Mouse (Mus musculus) skeletal muscle tissue, adult 2 months (tissue): ENCODE results near the gene Edc4.

Experiments used
- DNase-seq: peaks from one replicate; pipeline ENCODE4 v3.0.0-alpha.2; 2012; ENCODE audit warnings: low read depth, low spot score

The Edc4 gene

DNA sequence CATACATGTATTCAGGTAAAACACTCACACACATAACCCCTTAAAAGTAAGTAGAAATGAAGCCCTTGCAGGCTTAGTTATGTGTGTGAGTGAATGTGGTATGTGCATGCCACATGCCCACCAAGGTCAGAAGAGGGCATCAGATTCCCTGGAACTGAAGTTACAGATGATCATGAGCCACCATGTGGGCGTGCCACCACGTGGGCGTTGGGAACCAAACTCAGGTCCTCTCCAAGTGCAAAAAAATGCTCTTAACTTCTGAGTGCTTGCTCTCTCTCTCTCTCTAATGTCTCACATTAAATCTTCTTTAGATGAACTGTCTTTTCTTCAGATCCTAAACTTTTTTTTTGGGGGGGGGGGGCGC is 57.6 kb downstream of the Edc4 start, which contains the start of gene Psmb10:
Gene Psmb10 (minus strand): TSS at position 139 of the 364 bp plus-strand sequence.
- DNase-seq, result no peak

GRCm38 (mm10) chr8:105942026-105942425 is 61.3 kb downstream of the Edc4 start:
- no peak for DNase-seq

GRCm38 (mm10) chr8:105942542-105942941 is 61.9 kb downstream of the Edc4 start:
- no peak for DNase-seq

DNA sequence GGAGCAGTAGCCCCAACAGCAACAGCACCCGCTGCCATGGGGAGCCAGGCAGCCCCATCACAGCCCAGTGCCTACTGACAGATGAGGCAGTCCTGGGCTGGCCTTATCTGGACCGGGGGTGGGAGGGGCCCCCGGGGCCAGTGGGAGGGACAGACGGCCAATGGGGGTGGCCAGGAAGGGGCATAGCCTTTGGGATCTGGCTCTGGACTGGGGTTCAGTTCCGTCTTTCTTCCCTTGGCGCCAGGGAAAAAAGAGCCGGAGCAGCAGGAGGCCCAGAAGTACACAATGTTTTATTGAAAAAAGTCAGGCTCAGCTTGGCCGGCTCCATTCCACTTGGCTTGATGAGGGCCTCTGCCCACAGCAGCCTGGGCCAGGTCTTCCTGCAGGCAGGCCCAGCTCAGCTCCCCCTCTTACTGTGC is 62.6 kb downstream of the Edc4 start, which contains the start of gene Lcat:
Gene Lcat (minus strand): TSS at position 62 of the 419 bp plus-strand sequence.
- no peak for DNase-seq
